Mouse (Mus musculus): ENCODE data around the gene Pla2g1b.

DNA sequence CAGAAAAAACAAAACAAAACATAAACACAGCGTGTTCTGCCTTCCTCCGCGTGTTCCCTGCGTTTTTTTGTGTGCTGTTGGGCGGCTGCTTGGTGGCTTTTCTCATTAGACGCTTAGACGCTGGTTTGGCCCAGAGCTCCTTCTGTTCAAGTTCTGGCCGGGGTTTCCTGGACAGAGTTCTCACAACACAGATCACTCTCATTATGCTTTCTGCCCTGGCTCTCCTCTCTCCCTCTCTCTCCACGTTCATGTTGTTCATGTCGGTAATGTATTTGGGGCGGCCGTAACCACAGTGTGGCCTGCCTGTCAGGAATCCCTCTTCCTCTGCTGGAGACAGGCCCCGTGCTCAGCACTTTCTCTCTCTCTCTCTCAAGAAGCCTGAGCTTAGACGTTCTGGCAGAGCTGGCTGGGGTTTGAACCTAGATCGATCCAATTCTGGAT lies 43.3 kb downstream of the Pla2g1b start:
- TF ChIP-seq CTCF (IDR thresholded peaks at IDR 0.05; ENCODE audit: low read depth) (no peak), EP300 (IDR thresholded peaks at IDR 0.05; ENCODE audit: low read depth) (no peak)

Data from heart, postnatal 0 days (tissue).